Mouse (Mus musculus) limb, embryonic 14.5 days (tissue): ENCODE measurements around the gene Derl2. TPM values are rescaled to one million over a fixed set of nuclear protein-coding genes. Genes with fewer than 3 reads are reported as not detected.

ENCODE experiments used
- ATAC-seq: fragments of 200-750 bp; cut with Nextera tagmentation; 2 replicates; pipeline ENCODE4 v1.8.0; 2017; ENCODE audit warnings: low read depth, moderate number of reproducible peaks, moderate TSS enrichment; ENCODE audit not compliant: low FRiP score
- DNase-seq: peaks from one replicate; pipeline ENCODE4 v3.0.0-alpha.2; 2015; ENCODE audit warnings: low spot score
- H3K27ac ChIP-seq: fragments of 300-500 bp; sonication (generic); replicated peaks from 2 replicates; pipeline ENCODE4 v1.5.1; 2014; ENCODE audit warnings: low read depth, mild to moderate bottlenecking, low read length, moderate library complexity, mixed read lengths
- H3K27me3 ChIP-seq: fragments of 300-500 bp; sonication (generic); 2 replicates; pipeline ENCODE4 v1.6.1; 2014; ENCODE audit warnings: low read length, mixed read lengths; ENCODE audit not compliant: control insufficient read depth, insufficient read depth
- H3K36me3 ChIP-seq: fragments of 300-500 bp; sonication (generic); 2 replicates; pipeline ENCODE4 v1.6.1; 2014; ENCODE audit warnings: mild to moderate bottlenecking, low read length, moderate library complexity, mixed read lengths; ENCODE audit not compliant: control insufficient read depth, insufficient read depth
- H3K4me1 ChIP-seq: fragments of 300-500 bp; sonication (generic); 2 replicates; pipeline ENCODE4 v1.6.1; 2014; ENCODE audit warnings: antibody characterized with exemption, low read length, mixed read lengths; ENCODE audit not compliant: control insufficient read depth, insufficient read depth
- H3K4me2 ChIP-seq: fragments of 300-500 bp; sonication (generic); replicated peaks from 2 replicates; pipeline ENCODE4 v1.6.1; 2014; ENCODE audit warnings: low read depth, mild to moderate bottlenecking, low read length, moderate library complexity; ENCODE audit not compliant: severe bottlenecking
- H3K4me3 ChIP-seq: fragments of 300-500 bp; sonication (generic); replicated peaks from 2 replicates; pipeline ENCODE4 v1.5.1; 2014; ENCODE audit warnings: low read length
- H3K9ac ChIP-seq: fragments of 300-500 bp; sonication (generic); 2 replicates; pipeline ENCODE4 v1.6.1; 2014; ENCODE audit warnings: mild to moderate bottlenecking, low read depth, low read length, moderate library complexity; ENCODE audit not compliant: severe bottlenecking
- H3K9me3 ChIP-seq: fragments of 300-500 bp; sonication (generic); 2 replicates; pipeline ENCODE4 v1.6.1; 2016; ENCODE audit warnings: low read length; ENCODE audit not compliant: control insufficient read depth
- POLR2A ChIP-seq: fragments of 200-500 bp; IDR thresholded peaks from 2 replicates; pipeline ENCODE4 v1.8.0; 2012; ENCODE audit warnings: inconsistent platforms, mild to moderate bottlenecking, moderate library complexity, borderline replicate concordance; ENCODE audit not compliant: insufficient read depth, insufficient read length; ENCODE audit errors: extremely low read depth
- WGBS: fragments of 180-500 bp; shearing (Covaris S2); extraction: QIAGEN DNeasy Blood & Tissue Kit; methylation state at CpG from one replicate; pipeline ENCODE4 v1.1.7; 2014; 5-methylcytosine and 5-hydroxymethylcytosine counted together
- polyA plus RNA-seq, 2 experiments: library from polyadenylated mRNA; depleted of rRNA in 1 of 2; stranded (reverse) in 1 of 2; unstranded in 1 of 2; fragments of >200 nt; fragmentation: Nextera tagmentation in 1 of 2; extraction: Ambion mirVana in 1 of 2; gene quantifications; 2 replicates each; pipeline versions ENCODE4 v1.2.1 to v1.2.3; 2012 to 2014

Gene Derl2
- polyA plus RNA-seq, 2 experiments = 26.9 to 41.1 TPM

DNA sequence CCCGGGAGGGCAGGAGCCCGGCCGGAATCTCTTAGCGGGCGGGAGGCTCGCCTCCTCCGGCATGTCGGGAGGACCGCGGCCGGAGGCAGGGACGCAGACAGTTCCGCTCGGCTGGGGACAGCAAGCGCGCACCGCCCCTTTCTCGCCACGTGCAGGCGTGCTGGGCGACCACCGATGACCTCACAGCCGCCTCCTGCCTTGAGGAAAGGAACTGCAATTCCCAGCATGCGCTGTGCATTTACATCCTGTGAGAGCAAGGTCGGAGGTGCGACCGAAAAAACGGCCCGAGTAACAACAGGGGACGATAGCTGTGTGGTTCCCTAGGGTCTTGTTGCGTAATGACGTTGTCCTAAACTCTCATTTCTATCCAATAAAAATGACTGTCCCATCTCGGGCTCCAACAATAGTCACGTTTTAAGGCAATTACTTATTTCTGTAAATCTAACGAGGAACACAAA is 15.3 kb downstream of the Derl2 start, which contains the start of gene Dhx33:
Gene Dhx33, minus strand, starts transcription at position 122 of the 458 bp plus-strand sequence.
- H3K36me3 ChIP-seq = peaks cover 22% of the 10 kb centered on the region
- TF ChIP-seq POLR2A = no peak
- H3K27ac ChIP-seq = peak within 1 kb of the TSS; percentile 76; the same call in 1 of the 2 replicates
- H3K9me3 ChIP-seq = no peaks in the 10 kb centered on the region
- ATAC-seq (peak; percentile 98), DNase-seq (peak; percentile 99)
- no peaks in the 10 kb centered on the region for H3K27me3 ChIP-seq
- H3K4me2 ChIP-seq = peak within 1 kb of the TSS; percentile 80
- H3K4me3 ChIP-seq = peak within 1 kb of the TSS; percentile 92
- WGBS = under 1% methylated on average over 35 of the region's 35 CpGs
- peaks cover 12% of the 10 kb centered on the region for H3K4me1 ChIP-seq
- peak within 1 kb of the TSS; percentile 70 for H3K9ac ChIP-seq

DNA sequence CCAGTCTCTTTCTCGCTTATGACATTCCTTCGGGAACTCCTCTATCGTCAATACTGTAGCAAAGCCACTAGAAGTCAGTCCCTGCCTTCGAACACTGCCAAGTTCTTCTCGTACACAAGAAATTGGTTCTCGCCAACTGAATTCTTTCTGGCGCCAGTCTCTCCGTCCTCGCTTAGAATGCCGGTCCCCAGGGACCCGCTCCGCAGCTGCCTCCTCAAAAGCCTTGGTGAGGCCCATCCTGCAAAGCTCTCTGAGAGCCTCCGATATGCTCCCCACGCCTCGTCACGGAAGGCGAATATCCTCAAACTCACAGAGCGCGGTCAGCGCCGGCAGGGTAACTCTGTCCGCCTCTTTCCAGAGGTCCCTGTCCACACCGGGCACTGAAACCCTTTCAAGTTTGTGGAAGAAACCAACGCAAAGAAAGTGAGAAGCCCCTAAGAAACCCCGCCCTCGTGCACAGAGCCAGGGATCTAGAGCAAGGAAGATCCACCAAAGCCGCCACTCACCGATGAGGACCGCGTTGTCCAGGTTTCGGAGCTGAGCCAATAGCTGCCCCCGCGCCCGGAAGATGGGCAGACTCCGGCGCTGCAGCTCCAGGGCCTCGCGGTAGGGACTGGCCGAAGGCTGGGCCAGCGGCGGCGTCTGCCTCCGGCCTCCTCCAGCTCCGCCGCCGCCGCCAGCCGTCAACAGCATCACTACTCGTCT is 15.9 kb downstream of the Derl2 start:
- H3K27me3 ChIP-seq = no peaks in the 10 kb centered on the region
- H3K4me3 ChIP-seq = peak overlapping the region; percentile 92
- H3K4me1 ChIP-seq = peaks cover 12% of the 10 kb centered on the region
- peaks cover 25% of the 10 kb centered on the region for H3K36me3 ChIP-seq
- TF ChIP-seq POLR2A = no peak
- under 1% methylated on average over 43 of the region's 49 CpGs for WGBS
- H3K9ac ChIP-seq = peak overlapping the region; percentile 70
- DNase-seq (peak; percentile 34), ATAC-seq (peak; percentile 67)
- H3K9me3 ChIP-seq = no peaks in the 10 kb centered on the region
- peak overlapping the region; percentile 76; the same call in 1 of the 2 replicates for H3K27ac ChIP-seq
- H3K4me2 ChIP-seq = peak overlapping the region; percentile 80

DNA sequence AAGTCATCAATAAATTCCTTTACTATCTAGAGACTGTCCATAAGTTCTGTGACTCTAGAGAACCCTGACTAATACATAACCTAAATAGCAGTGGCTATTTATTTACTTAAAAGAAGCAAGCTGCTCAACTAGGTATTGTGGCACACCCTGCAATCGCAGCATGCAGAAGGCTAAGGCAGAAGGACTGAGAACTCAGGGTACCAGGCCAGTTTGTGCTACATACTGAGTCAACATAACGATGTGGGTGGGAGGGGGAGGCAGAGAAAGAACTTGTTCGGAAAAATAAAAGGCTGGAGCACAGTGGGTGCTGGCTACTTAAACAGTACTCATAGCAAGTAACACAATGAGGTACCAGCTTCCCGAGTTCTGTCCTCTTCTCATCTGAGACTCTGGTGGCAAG is 18.5 kb downstream of the Derl2 start:
- H3K4me3 ChIP-seq = no peak overlapping the region
- no peak for ATAC-seq
- H3K36me3 ChIP-seq = peaks cover 35% of the 10 kb centered on the region
- 90% methylated on average over 4 of the region's 4 CpGs for WGBS
- H3K9me3 ChIP-seq = no peaks in the 10 kb centered on the region
- H3K27ac ChIP-seq = no peak overlapping the region
- no peak for DNase-seq
- H3K4me2 ChIP-seq = no peak overlapping the region
- no peaks in the 10 kb centered on the region for H3K27me3 ChIP-seq
- no peak for TF ChIP-seq POLR2A
- H3K4me1 ChIP-seq = peaks cover 12% of the 10 kb centered on the region
- H3K9ac ChIP-seq = no peak overlapping the region

DNA sequence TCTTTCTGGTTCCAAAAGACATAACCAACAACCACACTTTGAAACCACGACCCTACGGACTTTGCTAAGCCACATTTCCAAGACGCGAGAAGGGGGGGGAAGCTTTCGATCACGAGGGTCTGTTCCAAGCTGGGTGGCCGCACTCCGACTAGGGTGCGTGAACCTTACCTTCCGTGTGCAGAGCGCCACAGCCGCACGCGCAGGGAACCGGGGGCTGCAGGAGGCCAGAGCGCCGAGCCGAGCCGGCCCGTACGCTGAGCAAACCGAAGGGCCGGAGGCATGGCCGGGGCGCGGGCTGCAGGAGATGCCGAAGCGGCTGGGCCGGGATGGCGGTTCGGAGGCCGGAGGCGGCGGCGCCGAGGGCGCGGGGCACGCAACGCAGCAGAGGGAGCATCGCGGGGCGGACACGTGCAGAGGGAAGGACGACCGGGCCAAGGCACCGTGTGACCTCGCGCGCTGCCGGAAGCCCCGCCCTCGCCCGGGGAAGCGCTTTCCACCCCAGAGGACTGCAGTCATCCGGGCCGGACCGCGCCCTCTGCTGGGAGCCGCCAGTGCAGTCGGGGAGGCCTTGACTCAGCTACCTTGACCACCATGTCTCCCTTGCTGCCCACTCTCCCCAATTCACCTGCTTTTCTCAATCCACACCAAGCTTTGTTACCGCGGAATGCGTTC is 36.9 kb downstream of the Derl2 start, which contains the start of gene C1qbp:
Gene C1qbp, minus strand, starts transcription at position 470 of the 672 bp plus-strand sequence.
- Histone ChIP-seq H3K27ac (no peak within 1 kb of the TSS), H3K4me3 (peak within 1 kb of the TSS; percentile 90), H3K36me3 (peaks cover 69% of the 10 kb centered on the region), H3K9ac (peak within 1 kb of the TSS; percentile 71), H3K27me3 (no peaks in the 10 kb centered on the region), H3K9me3 (no peaks in the 10 kb centered on the region), H3K4me1 (peaks cover 6% of the 10 kb centered on the region; the same call in 1 of the 2 replicates), H3K4me2 (peak within 1 kb of the TSS; percentile 80)
- 0 out of 2 replicates have a peak, but pooled peaks have one; percentile 22 for TF ChIP-seq POLR2A
- under 1% methylated on average over 42 of the region's 64 CpGs for WGBS
- peak; percentile 88 for DNase-seq
- peak; percentile 93 for ATAC-seq

DNA sequence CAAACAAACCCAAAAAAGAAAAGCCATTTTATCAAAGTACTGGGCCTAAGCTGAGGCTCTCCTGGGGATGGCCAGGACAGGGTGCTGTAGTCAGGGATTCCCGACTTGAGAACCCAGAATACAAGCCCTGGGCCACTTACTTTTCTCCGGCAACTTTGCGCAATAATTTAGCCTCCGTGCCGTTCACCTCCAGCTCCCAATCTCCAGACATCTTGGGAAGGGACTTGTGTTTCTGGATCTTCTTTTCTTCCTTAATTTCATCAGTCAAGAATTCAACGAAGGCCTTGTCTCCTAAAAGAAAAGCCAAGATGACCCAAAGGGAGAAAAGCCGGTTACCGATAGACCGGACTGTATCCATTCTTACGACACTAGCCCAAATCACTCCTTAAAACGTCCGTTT is 37.6 kb downstream of the Derl2 start:
- no peak overlapping the region for H3K27ac ChIP-seq
- DNase-seq = no peak
- H3K4me2 ChIP-seq = peak overlapping the region; percentile 80
- no peaks in the 10 kb centered on the region for H3K9me3 ChIP-seq
- peaks cover 6% of the 10 kb centered on the region; the same call in 1 of the 2 replicates for H3K4me1 ChIP-seq
- TF ChIP-seq POLR2A = no peak
- H3K36me3 ChIP-seq = peaks cover 69% of the 10 kb centered on the region
- peak overlapping the region; percentile 71 for H3K9ac ChIP-seq
- ATAC-seq = no peak
- peak overlapping the region; percentile 90 for H3K4me3 ChIP-seq
- no peaks in the 10 kb centered on the region for H3K27me3 ChIP-seq
- 8% methylated on average over 12 of the region's 12 CpGs for WGBS
